Mouse (Mus musculus): ENCODE measurements around the gene Sfi1. TPM values are rescaled to one million over a fixed set of nuclear protein-coding genes. Genes with fewer than 3 reads are reported as not detected.
"Not testable (repeated sequence)": the region's sequence is repeated elsewhere in the genome, so short reads cannot be mapped to it uniquely, and the experiment has no call there.

Gene Sfi1
- polyA plus RNA-seq, 1 experiment from 2014 or later = 14.3 TPM

GRCm38 (mm10) chr11:3103619-3104164 lies 89.6 kb downstream of the Sfi1 start:
- Histone ChIP-seq H3K4me1 (no peaks in the 10 kb centered on the region), H3K4me3 (no peak overlapping the region), H3K9me3 (replicated peaks) (peaks cover 47% of the 10 kb centered on the region), H3K36me3 (no peaks in the 10 kb centered on the region), H3K27me3 (ENCODE audit: low read depth, poor library complexity, severe bottlenecking) (no peaks in the 10 kb centered on the region), H3K27ac (no peak overlapping the region)
- 65% methylated on average over 7 of the region's 7 CpGs for WGBS
- no peak for DNase-seq (ENCODE audit: low spot score)

DNA sequence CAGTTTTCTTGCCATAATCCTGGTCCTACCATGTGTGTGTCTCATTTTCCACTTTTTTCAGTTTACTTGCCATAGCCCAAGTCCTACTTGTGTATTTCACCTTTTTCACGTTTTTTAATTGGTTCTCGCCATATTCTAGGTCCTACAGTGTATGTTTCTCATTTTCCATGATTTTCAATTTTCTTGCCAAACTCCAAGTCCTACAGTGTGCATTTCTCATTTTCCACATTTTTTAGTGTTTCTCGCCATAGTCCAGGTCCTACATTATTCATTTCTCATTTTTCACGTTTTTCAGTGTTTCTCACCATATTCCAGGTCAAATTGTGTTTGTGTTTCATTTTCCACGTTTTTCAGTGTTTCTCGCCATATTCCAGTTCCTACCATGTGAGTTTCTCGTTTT lies 90.6 kb downstream of the Sfi1 start:
- H3K4me1 ChIP-seq; H3K36me3 ChIP-seq; DNase-seq (ENCODE audit: low spot score); H3K27ac ChIP-seq; H3K4me3 ChIP-seq; H3K27me3 ChIP-seq (ENCODE audit: low read depth, poor library complexity, severe bottlenecking): not testable (repeated sequence)
- WGBS = 71% methylated on average over 7 of the region's 7 CpGs
- H3K9me3 ChIP-seq (replicated peaks) = peaks cover 45% of the 10 kb centered on the region

GRCm38 (mm10) chr11:3101875-3102494 lies 91.3 kb downstream of the Sfi1 start:
- Histone ChIP-seq H3K36me3 (no peaks in the 10 kb centered on the region), H3K4me3 (no peak overlapping the region), H3K9me3 (replicated peaks) (peaks cover 45% of the 10 kb centered on the region), H3K27me3 (ENCODE audit: low read depth, poor library complexity, severe bottlenecking) (no peaks in the 10 kb centered on the region), H3K4me1 (no peaks in the 10 kb centered on the region), H3K27ac (no peak overlapping the region)
- no peak for DNase-seq (ENCODE audit: low spot score)
- 70% methylated on average over 10 of the region's 10 CpGs for WGBS

DNA sequence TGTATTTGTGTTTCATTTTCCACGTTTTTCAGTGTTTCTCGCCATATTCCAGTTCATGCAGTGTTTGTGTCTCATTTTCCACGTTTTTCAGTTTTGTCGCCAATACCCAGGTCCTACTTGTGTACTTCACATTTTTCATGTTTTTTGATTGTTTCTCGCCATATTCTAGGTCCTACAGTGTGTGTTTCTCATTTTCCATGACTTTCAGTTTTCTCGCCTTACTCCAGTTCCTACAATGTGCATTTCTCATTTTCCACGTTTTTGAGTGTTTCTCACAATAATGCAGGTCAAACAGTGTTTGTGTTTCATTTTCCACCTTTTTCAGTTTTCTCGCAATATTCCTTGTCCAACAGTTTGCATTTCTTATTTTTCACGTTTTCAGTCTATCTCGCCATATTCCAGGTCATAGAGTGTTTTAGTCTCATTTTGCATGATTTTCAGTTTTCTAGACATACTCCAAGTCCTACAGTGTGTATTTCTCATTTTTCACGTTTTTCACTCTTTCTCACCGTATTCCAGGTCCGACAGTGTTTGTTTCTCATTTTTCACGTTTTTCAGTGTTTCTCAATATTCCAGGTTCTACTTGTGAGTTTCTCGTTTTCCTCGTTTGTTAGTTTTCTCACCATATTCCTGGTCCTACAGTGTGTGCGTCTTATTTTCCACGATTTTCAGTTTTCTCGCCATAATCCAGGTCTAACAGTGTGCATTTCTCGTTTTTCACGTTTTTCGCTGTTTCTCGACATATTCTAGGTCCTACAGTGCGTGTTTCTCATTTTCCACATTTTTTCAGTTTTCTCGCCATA lies 92.0 kb downstream of the Sfi1 start:
- Histone ChIP-seq H3K27ac (no peak overlapping the region), H3K4me3 (no peak overlapping the region), H3K9me3 (replicated peaks) (peaks cover 45% of the 10 kb centered on the region), H3K27me3 (ENCODE audit: low read depth, poor library complexity, severe bottlenecking) (no peaks in the 10 kb centered on the region), H3K4me1 (no peaks in the 10 kb centered on the region), H3K36me3 (no peaks in the 10 kb centered on the region)
- DNase-seq (ENCODE audit: low spot score) = no peak
- WGBS = 77% methylated on average over 25 of the region's 25 CpGs

GRCm38 (mm10) chr11:3100066-3100645 lies 93.1 kb downstream of the Sfi1 start:
- not testable (repeated sequence) for H3K27ac ChIP-seq; H3K4me1 ChIP-seq; H3K36me3 ChIP-seq; H3K4me3 ChIP-seq; H3K27me3 ChIP-seq (ENCODE audit: low read depth, poor library complexity, severe bottlenecking); DNase-seq (ENCODE audit: low spot score)
- H3K9me3 ChIP-seq (replicated peaks) = peaks cover 39% of the 10 kb centered on the region
- 78% methylated on average over 12 of the region's 12 CpGs for WGBS

Other genes starting within 250 kb of the Sfi1 start
- 64.7 and 74.1 TPM in 2 replicates for gene Eif4enif1, start 8.9 kb upstream of the Sfi1 start, polyA plus RNA-seq (2016; fragmentation: Nextera tagmentation; extraction: Ambion mirVana)
- gene Drg1, start 73.0 kb upstream of the Sfi1 start, polyA plus RNA-seq (2016; fragmentation: Nextera tagmentation; extraction: Ambion mirVana) = 276 and 280 TPM in 2 replicates
- gene Patz1, start 95.4 kb upstream of the Sfi1 start, polyA plus RNA-seq (2016; fragmentation: Nextera tagmentation; extraction: Ambion mirVana) = 80.2 and 81.7 TPM in 2 replicates
- gene Pik3ip1, start 136.9 kb upstream of the Sfi1 start, polyA plus RNA-seq (2016; fragmentation: Nextera tagmentation; extraction: Ambion mirVana) = 5.9 and 8.5 TPM in 2 replicates
- 45.2 and 54.6 TPM in 2 replicates for gene Limk2, start 215.7 kb upstream of the Sfi1 start, polyA plus RNA-seq (2016; fragmentation: Nextera tagmentation; extraction: Ambion mirVana)

All from limb, embryonic 10.5 days (tissue).